Mouse (Mus musculus) brain, embryonic 14.5 days (tissue): ENCODE measurements around the gene 1520401A03Rik.

Source experiments
- CTCF ChIP-seq: fragments of 200-500 bp; IDR thresholded peaks from 2 replicates; pipeline ENCODE4 v1.5.1; 2012; ENCODE audit warnings: inconsistent platforms, mild to moderate bottlenecking, moderate library complexity, borderline replicate concordance; ENCODE audit not compliant: insufficient read depth, insufficient read length; ENCODE audit errors: extremely low read depth
- POLR2A ChIP-seq: fragments of 200-500 bp; IDR thresholded peaks from 2 replicates; pipeline ENCODE4 v1.6.1; 2012; ENCODE audit warnings: mild to moderate bottlenecking, inconsistent platforms, borderline replicate concordance; ENCODE audit not compliant: poor library complexity, insufficient read depth, insufficient read length, severe bottlenecking; ENCODE audit errors: extremely low read depth

DNA sequence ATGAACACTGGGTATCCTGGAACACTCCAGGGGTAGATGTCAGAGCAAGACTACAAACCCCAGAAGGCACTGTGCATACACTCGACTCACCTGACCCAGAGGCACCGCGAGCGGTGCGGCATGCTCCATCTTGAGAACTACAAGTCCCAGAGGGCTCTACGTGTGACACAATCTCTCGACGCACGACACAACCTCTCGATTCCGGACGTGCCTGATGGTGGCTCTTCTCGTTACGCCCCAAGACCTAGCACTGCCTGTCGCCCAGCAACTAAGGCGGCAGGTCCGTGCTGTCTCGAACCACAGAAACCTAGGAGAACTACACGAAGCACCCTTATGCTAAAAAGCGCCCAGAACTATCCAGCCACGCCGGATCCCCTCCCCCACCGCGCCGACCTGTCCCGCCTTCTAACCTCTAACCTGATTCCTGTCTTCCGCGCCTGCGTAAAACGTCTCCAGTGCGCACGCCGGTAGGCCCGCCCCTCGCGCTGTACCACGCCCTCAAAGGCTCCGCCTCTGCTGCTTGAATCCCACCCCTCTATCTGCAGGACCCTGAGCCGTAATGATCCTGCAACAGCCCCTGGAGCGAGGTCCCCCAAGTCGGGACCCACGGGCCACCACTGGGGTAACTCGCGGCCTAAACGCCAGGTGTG lies 49.0 kb downstream of the 1520401A03Rik start, which contains the start of the genes Hcfc1r1 and Thoc6:
- TF ChIP-seq CTCF, result no peak
- peak; percentile 45; the same call in 1 of the 2 replicates for TF ChIP-seq POLR2A
